Mouse (Mus musculus) heart, adult 2 months (tissue): ENCODE results near the gene Ptprn.

Experiments used
- CTCF ChIP-seq: fragments of 200-600 bp; IDR thresholded peaks from 2 replicates; pipeline ENCODE4 v1.8.1; 2022; ENCODE audit warnings: antibody characterized with exemption, mild to moderate bottlenecking, moderate library complexity
- EP300 ChIP-seq: fragments of 200-500 bp; IDR thresholded peaks from 2 replicates; pipeline ENCODE4 v1.6.1; 2011; ENCODE audit warnings: low read depth, low read length, control low read depth; ENCODE audit not compliant: insufficient read depth
- POLR2A ChIP-seq: fragments of 200-500 bp; IDR thresholded peaks from 2 replicates; pipeline ENCODE4 v1.6.1; 2011; ENCODE audit warnings: mild to moderate bottlenecking, low read depth, low read length, control low read depth; ENCODE audit not compliant: insufficient read depth

- TF ChIP-seq CTCF, result no peak
- TF ChIP-seq EP300, result peak; percentile 91
- peak; percentile 55 for TF ChIP-seq POLR2A
Observed at GRCm38 (mm10) chr1:75216797-75217585, 47.3 kb downstream of the Ptprn start.
